Mouse (Mus musculus) olfactory bulb, adult 2 months (tissue): ENCODE measurements around the gene Nt5dc1. TPM values are rescaled to one million over a fixed set of nuclear protein-coding genes. Genes with fewer than 3 reads are reported as not detected.

Experiments used
- H3K27ac ChIP-seq: fragments of 200-500 bp; 2 replicates; pipeline ENCODE4 v1.5.1; 2012; ENCODE audit warnings: low read depth, low read length; ENCODE audit not compliant: insufficient read depth
- H3K4me1 ChIP-seq: fragments of 200-500 bp; 2 replicates; pipeline ENCODE4 v1.6.1; 2012; ENCODE audit warnings: low read length; ENCODE audit not compliant: control insufficient read depth, insufficient read depth
- H3K4me3 ChIP-seq: fragments of 200-500 bp; 2 replicates; pipeline ENCODE4 v1.5.1; 2012; ENCODE audit warnings: mild to moderate bottlenecking, low read depth, low read length, moderate library complexity; ENCODE audit not compliant: insufficient read depth
- CTCF ChIP-seq: fragments of 200-500 bp; IDR thresholded peaks from 2 replicates; pipeline ENCODE4 v1.5.1; 2012; ENCODE audit warnings: low read depth, mild to moderate bottlenecking, low read length, moderate library complexity; ENCODE audit not compliant: insufficient read depth
- POLR2A ChIP-seq: fragments of 200-500 bp; IDR thresholded peaks from 2 replicates; pipeline ENCODE4 v1.6.1; 2012; ENCODE audit warnings: mild to moderate bottlenecking, low read depth, low read length, moderate library complexity; ENCODE audit not compliant: insufficient read depth
- WGBS: fragments of 180-500 bp; shearing (Covaris S2); methylation state at CpG from one replicate; pipeline ENCODE4 v1.1.7; 2018; 5-methylcytosine and 5-hydroxymethylcytosine counted together
- polyA plus RNA-seq: library from polyadenylated mRNA; stranded (reverse); fragments of >200 nt; gene quantifications from 2 replicates; pipeline ENCODE4 v1.2.4, GENCODE M21; 2012; ENCODE audit warnings: low replicate concordance; ENCODE audit not compliant: missing spikeins, insufficient read depth, insufficient read length

The Nt5dc1 gene
- polyA plus RNA-seq, 1 experiment: not detected

DNA sequence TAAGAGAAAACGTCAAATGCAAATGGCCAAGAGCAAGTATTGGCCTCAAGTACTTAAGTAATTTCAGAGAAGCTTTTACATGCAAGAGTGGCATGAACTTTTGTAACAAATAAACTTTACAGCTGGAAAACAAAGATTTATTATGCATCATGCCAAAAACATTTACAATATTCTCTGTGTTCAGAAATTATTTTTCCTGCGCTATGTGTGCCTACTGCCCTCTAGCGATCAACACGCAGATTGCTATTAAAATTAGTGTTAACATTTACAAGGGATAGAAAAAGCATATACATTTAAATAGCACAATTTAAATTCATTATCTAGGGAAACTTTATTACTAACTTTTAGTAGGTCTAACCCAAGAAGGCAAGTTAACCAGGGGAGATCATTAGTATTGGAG lies 91.7 kb downstream of the Nt5dc1 start:
- WGBS: 14% methylated on average over 4 of the region's 4 CpGs
- H3K27ac ChIP-seq: no peak overlapping the region
- H3K4me1 ChIP-seq: no peaks in the 10 kb centered on the region
- no peak for TF ChIP-seq POLR2A
- no peak for TF ChIP-seq CTCF
- no peak overlapping the region for H3K4me3 ChIP-seq

DNA sequence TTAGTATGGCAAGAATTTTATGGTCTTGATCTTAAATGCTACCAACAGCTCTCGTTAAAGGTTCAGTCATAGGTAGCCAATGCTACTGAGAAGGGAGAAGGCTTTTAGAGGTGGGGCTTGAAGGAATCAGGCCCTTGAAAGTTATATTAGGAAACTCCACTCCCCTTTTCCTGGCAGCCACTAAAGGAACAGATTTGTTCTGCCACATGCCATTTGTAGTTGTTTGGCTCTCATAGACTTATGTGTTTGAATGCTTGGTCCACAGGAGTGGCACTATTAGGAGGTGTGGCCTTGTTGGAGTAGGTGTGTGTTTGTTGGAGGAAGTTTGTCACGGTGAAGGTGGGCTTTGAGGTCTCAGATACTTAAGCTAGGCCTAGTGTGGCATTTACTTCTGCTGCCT lies 97.5 kb downstream of the Nt5dc1 start:
- H3K4me1 ChIP-seq: peaks cover 4% of the 10 kb centered on the region; the same call in 1 of the 2 replicates
- no peak overlapping the region for H3K4me3 ChIP-seq
- TF ChIP-seq POLR2A: no peak
- no peak for TF ChIP-seq CTCF
- 88% methylated on average over 2 of the region's 2 CpGs for WGBS
- H3K27ac ChIP-seq: no peak overlapping the region

DNA sequence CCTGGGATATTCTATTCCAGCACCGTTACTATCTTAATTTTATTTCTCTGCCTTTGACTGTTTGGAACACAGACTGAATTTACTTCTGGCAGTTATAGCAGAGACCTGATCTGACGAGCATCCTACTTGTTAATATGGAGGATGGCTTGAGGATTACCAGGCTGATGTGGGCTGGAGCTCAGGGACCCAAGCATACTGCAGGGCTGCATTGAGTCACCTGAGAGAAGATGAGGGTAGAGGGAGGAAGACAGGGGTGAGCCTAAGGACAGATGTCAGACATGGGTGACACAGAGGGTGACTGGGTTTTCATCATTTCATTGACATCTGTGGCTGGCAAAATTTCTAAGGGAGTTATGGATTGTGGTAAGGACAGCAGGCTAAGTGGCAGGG lies 101.1 kb downstream of the Nt5dc1 start:
- 23% methylated on average over 2 of the region's 2 CpGs for WGBS
- Histone ChIP-seq H3K27ac (peak overlapping the region; percentile 67), H3K4me3 (no peak overlapping the region), H3K4me1 (peaks cover 4% of the 10 kb centered on the region; the same call in 1 of the 2 replicates)
- no peak for TF ChIP-seq CTCF
- no peak for TF ChIP-seq POLR2A

DNA sequence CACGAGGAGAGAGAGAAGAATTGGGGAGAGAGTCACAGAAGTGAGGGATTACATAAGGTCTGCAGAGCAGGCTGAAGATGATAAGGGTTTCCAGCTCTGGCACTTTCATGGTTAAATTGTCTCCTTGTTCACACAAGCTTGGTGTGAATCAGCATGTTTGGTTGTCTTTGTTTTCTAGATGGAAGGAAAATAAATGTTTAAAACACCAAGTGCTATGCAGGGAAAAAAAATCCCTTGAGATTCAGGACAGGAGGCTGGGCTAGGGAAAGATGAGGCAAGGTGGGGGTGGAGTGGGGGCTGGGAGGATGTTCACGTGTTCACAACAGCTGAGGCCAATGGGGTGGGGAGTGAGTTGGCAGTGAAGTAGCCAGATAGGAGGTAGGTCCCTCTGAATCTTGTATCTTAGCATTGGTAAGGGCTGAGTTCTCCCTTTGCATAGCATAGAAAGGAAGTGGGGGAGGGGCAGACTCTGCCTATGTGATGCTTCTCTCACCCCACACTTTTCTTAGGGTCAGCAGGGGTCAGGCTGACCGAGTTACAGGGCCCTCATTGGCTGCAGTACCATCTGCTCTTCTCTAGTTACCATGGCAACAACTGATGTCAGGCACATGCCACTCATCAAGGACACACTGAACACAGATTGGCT lies 101.7 kb downstream of the Nt5dc1 start:
- no peak for TF ChIP-seq POLR2A
- TF ChIP-seq CTCF: no peak
- Histone ChIP-seq H3K27ac (peak overlapping the region; percentile 38; the same call in 1 of the 2 replicates), H3K4me3 (peak overlapping the region; percentile 31), H3K4me1 (peaks cover 4% of the 10 kb centered on the region; the same call in 1 of the 2 replicates)
- WGBS: 2% methylated on average over 3 of the region's 3 CpGs

DNA sequence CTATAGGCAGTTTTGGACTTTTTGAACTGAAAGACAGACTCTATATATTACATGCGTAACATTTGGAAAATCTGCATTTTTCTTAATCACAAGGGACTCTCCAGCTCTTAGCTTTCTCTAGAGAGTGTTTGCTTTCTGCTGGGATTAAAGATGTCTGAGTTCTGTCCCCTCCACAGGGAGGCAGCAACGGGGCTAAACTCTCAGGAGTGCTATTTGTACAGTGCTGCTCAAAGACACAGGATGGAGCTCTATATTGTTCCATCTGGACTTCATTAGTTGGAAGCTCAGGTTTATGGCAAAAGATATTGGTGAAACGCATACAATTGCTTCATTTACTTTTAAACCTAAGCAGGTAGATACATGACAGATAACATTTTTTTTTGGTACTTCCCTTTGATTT lies 105.8 kb downstream of the Nt5dc1 start:
- TF ChIP-seq POLR2A (no peak), CTCF (no peak)
- Histone ChIP-seq H3K27ac (no peak overlapping the region), H3K4me1 (peaks cover 4% of the 10 kb centered on the region; the same call in 1 of the 2 replicates), H3K4me3 (no peak overlapping the region)
- WGBS: 64% methylated on average over 3 of the region's 3 CpGs

DNA sequence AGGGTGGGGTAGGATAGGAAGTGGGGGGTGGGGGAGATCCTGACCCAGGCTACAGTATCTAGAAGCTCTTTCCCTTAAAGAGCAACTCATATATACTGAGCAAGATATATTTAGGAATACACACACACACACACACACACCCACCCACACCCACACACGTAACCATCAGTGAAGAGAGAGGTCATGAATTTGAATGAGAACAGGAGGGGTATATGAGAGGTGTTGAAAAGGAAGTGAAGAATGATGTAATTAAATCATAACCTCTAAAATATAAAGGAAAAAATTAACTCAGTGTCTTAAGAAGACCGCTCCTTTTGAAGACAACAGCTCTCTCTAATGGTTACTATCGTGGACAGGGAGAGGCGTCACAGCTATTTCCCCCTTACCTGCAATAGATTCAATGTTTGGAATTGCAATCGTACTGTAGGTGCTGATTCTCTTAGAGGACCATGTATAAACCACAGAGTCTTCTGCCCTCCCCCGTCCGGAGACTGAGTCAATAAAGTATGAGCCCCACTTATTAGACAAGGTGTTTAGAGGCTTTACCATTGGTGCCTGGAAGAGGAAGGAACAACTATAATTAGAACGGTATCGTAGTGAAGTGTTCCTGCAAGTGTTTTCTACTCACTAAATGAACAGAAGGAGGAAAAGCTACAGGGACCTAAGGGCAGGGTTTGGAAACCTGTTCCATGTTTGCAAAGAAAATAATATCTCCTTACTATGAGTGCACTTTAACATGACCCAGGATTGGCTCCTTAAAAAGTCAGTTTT lies 108.3 kb downstream of the Nt5dc1 start:
- WGBS: 75% methylated on average over 9 of the region's 9 CpGs
- TF ChIP-seq POLR2A (no peak), CTCF (no peak)
- Histone ChIP-seq H3K27ac (no peak overlapping the region), H3K4me1 (no peaks in the 10 kb centered on the region), H3K4me3 (no peak overlapping the region)

DNA sequence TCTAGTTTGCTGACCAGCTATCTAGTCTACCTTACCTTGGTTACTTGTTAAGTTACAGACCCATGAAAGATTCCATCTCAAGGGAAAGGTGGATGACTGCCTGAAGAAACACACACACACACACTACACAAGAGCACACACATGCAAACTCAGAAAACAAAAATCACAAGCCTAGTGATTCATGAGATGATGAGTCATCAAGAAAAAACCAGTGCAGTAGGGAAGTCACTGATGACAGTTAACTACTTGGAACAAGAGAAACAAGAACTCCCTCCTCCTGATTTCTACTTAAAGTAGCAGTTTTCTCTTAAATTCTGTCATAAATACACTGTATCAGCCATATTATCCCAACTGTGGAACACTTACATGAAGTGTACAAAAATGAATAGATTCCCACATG lies 111.3 kb downstream of the Nt5dc1 start:
- H3K27ac ChIP-seq: no peak overlapping the region
- H3K4me3 ChIP-seq: no peak overlapping the region
- TF ChIP-seq POLR2A (no peak), CTCF (no peak)
- H3K4me1 ChIP-seq: no peaks in the 10 kb centered on the region

DNA sequence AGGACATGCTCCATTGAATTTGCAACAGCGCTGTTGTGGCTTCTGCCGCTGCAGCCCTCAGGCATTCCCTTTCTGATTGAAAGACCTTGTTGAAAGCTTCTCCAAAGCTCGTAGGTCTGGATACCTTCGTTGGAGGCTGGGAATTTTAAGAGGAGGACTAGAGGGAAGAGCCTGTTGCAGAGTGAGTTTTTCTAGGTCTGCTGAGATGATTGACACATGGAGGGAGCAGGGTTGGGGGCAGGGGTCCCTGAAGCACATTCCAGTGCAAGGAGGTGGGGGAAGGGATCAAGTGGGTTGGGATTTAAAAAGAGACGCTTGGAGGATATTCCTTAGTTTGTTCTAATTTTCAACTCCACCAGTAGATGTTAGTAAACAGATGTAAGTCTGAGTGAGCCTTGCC lies 118.0 kb downstream of the Nt5dc1 start:
- Histone ChIP-seq H3K27ac (peak overlapping the region; percentile 51; the same call in 1 of the 2 replicates), H3K4me3 (peak overlapping the region; percentile 72), H3K4me1 (no peaks in the 10 kb centered on the region)
- whole genome bisulfite sequencing: 11% methylated on average over 5 of the region's 5 CpGs
- TF ChIP-seq CTCF (no peak), POLR2A (no peak)
